Mouse (Mus musculus): ENCODE data around the gene Acad12. TPM values are rescaled to one million over a fixed set of nuclear protein-coding genes. Genes with fewer than 3 reads are reported as not detected.
"Not testable (repeated sequence)": the region's sequence is repeated elsewhere in the genome, so short reads cannot be mapped to it uniquely, and the experiment has no call there.

The Acad12 gene
- total RNA-seq, 2 experiments from 2014 or later, result 13.3 to 14.5 TPM

DNA sequence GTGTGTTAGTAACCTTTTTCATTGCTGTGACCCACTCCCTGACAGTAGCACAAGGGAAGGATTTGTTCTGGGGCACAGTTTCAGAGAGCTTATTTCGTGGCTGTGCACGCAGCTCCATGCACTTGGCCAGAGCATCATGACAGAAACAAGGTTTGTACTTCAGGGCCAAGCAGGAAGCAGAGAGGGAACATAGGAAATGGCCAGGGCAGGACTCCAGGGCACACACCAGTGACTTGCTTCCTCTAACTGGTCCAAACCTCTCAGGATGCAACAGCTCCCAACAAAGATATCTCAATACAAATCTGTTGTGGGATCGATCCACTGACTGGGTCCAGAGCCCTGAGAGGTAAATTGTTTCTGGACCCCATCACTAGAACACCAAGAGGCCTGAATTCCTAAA is 3.8 kb downstream of the Acad12 start:
- not testable (repeated sequence) for DNase-seq (ENCODE audit: low spot score in 2 of 2)

DNA sequence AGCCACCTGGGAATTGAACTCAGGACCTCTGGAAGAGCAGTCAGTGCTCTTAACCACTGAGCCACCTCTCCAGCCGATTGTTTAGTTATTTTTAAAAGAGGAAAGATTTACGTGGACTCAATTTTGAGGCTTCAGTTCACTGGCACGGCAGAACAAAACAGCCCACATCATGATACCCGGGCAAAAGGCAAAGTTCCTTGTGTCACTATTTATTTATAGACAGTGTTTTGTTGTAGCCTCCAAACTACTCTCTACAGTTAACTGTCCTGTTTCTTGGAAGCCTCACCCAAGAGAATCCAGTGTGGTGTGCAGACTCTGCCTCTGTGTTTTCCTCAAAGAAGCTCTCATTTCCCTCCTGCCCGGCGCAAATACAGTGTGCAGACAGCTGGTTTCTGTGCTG is 6.7 kb downstream of the Acad12 start:
- no peak for DNase-seq (ENCODE audit: low spot score in 2 of 2)

DNA sequence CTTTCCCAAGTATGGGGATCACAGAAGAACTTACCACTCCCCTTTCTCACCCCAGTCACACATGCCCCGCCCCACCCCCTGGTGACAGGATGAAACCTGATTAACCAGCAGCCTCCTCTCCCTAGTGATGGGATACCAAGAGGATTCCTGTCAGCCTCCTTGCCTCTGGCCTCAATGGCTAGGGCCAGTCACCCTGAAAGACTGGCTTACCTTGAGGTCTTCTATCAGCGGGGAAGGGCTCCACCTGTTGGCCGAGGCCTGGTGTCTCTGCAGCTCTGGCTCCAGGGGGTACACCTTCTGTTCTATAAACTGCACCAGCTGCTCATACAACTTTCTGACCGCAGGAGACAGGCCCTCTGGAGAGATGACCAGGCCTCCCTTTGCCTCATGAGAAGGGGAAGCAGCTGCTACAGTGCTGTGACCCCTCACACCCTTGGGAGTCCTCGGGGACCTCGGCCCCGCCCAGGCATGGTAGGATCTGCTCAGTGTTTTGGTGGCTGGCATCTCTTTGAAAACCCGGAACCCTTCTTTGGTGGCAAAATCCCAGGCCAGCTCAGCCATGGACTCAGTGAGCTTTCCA is 9.1 kb downstream of the Acad12 start:
- DNase-seq (ENCODE audit: low spot score in 2 of 2), result not testable (repeated sequence)

DNA sequence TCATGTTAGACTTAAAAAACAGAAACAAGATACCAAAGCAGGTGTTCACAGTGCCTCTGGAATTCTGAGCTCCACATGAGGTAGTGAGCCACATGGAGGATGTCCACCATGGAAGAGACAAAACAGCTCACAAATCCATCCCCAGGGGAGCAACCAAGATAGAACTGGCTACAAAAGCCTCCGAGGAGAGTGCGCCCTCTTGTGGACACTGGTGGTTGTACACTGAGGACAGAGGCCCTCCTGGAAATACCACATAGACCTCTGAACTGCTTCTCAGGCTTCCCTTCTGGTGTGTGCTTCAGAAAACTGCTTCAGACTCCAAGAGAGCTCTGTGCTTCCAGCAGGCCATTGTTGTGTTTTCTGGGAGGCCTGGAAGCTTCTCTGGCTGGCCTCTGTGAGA is 12.6 kb downstream of the Acad12 start:
- DNase-seq (ENCODE audit: low spot score in 2 of 2), result peak; percentile 54 to 75

DNA sequence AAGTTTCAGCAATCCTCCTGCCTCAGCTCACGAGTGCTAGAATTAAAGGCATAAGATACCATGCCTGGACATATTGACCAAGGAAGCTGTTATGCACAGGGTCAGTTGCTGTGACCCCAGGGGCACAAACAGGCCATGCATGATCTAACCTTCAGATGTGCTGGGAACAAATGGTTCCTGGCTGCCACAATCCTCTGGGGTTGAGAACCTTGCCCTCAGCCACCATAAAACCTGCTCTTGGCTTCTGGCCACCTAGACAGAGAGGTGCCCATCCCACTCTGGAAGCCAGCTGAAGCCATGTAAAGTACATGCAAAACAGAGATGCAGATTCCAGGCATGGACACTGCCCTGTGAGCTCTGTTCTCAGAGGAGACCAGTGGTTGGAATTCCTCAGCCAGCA is 14.9 kb downstream of the Acad12 start:
- not testable (repeated sequence) for DNase-seq (ENCODE audit: low spot score in 2 of 2)

DNA sequence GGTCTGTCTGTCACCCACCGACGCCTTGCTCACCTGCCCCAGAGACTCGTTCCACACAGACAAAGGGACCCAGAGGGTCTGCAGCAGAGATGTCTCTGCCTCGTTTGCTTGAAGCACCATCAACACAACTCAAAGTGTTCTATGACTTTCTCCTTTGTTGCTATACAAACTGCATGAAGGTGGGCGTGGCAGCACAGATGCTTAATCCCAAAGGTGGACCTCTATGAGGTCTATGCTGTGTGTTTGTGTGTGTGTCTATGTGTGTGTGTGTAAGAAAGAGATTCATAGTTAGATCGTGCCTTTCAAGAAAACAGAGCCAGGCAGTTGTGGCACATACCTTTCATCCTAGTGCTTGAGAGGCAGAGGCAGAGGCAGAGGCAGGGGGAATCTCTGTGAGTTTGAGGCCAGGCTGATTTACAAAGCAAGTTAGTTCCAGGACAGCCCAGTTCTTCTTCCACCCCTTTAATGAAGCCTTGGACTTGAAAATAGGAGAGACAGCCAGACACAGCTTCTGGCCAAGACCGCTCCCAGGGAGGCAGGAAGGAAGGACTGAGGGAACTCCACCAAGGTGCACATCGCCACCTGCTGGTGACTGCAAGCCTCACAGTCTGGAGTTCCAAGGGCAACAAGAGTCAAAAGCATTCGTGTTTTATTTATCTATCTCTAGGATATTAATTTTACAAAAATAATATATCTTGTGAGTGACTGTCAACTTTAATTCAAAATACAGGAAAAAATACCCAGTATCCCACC is 17.0 kb downstream of the Acad12 start:
- DNase-seq (ENCODE audit: low spot score in 2 of 2), result peak; percentile 64 to 86

DNA sequence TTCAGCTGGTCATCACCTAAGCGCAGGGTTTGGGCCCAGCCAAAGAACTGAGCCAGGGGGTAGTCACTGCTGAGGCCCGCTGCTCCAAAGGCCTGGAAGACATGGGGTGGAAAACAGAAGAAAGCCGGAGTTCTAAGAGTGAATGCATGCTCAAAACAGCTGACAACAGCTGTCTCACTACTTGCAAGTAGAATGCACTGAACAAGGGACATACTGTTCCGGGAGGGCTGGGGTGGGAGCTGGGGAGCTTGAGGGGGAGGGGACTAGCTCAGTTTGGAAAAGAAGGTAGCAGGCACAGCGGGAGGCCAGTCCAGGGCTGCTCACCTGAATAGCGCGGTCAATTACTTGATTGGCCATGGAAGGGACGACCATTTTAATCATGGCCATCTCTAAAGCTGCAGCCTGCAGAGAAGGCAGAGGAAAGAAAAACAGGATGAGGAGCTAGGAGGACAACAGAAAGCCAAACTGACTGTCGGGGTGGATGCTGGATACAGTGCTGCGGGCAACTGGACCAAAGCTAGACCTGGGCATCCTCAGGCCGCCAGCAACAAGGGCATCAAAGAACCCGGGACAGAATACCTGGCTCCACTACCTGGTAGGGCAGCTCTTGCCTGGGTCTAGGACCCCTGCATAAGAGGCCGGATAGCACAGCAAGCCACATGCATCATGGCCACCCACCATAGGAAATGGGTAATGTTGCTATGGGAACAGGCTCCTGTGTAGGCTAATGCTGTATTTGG is 19.7 kb downstream of the Acad12 start:
- DNase-seq (ENCODE audit: low spot score in 2 of 2), result no peak

DNA sequence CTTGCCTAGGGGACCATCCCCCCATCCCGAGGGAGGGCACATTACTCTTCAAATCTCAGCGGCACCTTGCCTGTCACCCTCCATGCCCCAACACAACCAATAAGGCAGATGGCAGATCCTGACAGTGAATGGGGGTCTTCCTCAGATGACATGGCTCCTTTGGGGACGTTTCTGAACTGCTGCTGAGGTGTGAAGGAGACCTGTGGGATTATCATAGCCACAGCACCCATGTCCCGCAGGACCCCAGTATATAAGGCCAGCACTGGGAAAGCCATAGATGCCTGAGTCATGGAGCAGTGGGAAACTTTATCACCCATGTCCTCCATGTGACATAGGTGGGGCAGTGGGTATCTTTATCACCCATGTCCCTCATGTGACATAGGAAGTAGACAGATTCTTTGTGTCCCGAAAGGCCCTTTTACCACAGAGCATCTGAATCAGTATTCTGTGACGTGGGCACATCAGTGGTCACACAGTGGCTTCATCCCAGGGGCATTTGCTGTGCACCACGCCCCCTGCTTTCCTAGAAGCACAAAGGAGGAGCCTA is 20.7 kb downstream of the Acad12 start:
- no peak for DNase-seq (ENCODE audit: low spot score in 2 of 2)

DNA sequence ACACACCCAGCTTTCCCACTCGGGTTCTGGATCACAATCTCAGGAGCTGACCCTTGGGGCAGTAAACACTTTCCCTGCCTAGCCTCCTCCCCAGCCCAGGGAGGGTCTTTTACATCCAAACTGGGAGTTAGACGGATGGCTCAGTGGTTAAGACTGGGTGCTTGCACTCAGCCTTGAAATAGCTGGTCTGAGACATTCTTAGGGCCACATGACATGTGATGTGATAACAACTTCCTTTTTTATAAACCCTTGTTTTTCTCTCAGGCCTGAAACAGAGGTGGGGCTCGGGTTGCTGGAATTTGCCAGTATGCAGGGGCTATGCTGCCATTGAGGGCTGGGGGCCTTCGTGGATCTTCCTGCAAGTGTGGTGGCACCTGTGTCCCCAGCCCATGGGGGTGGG is 21.4 kb downstream of the Acad12 start:
- DNase-seq (ENCODE audit: low spot score in 2 of 2), result no peak

DNA sequence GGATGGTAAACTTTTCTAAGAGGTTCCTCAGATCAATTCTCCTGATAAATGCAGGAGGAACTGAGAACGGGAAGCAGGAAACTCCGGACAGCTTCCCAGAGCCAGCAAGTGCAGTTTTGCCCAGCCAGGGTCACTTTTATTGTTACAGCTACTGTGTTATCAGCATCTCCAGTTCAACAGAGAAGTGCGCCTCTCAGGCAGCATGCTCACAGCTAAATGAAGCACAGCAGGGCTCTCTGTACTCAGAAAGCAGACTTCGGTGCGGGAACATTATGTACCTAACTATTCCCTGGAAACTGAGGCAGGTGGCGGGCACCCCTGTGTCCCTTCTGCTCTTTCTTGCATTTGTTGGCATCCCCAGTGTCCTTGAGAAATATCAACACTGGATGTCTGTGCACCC is 22.5 kb downstream of the Acad12 start:
- DNase-seq (ENCODE audit: low spot score in 2 of 2), result no peak

DNA sequence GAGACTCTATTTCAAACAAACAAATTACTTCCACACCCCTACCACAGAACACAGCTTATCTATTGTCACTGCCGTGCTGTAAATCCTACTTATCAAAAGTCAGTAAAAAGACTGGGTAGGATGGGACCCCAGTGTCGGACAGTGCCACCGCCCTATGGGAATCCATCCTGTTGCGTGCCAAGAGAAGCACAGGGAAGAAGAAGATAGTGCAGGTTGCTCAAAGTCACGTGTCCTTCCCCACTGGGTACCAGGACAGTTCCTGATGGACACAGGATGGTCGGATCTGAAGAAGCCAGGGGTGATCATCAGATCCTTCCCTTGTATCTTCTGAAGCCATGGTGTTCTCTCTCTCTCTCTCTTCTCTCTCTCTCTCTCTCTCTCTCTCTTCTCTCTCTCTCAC is 23.0 kb downstream of the Acad12 start:
- DNase-seq (ENCODE audit: low spot score in 2 of 2), result no peak

DNA sequence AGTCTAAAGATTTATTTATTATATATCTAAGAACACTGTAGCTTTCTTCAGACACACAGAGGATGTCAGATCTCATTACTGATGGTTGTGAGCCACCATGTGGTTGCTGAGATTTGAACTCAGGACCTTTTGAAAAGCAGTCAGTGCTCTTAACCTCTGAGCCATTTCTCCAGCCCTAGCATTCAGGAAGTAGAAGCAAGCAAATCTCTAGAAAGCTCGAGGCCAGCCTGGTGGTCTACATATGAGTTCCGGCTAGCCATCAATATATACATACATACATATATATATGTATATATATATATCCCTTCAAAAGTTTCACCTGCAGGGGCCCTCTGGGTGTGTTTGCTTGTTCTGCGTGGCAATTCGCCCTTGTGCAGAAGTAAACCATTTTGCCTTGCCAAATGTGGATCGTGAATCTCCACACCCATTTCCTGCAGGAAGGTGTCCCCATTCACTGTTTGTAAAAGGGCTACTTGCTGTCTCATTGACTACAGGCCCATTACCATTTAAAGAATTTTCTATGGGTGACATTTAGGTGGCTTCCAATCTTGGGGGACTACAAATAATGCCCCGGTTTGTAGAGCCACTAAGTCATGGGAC is 23.9 kb downstream of the Acad12 start:
- no peak for DNase-seq (ENCODE audit: low spot score in 2 of 2)

DNA sequence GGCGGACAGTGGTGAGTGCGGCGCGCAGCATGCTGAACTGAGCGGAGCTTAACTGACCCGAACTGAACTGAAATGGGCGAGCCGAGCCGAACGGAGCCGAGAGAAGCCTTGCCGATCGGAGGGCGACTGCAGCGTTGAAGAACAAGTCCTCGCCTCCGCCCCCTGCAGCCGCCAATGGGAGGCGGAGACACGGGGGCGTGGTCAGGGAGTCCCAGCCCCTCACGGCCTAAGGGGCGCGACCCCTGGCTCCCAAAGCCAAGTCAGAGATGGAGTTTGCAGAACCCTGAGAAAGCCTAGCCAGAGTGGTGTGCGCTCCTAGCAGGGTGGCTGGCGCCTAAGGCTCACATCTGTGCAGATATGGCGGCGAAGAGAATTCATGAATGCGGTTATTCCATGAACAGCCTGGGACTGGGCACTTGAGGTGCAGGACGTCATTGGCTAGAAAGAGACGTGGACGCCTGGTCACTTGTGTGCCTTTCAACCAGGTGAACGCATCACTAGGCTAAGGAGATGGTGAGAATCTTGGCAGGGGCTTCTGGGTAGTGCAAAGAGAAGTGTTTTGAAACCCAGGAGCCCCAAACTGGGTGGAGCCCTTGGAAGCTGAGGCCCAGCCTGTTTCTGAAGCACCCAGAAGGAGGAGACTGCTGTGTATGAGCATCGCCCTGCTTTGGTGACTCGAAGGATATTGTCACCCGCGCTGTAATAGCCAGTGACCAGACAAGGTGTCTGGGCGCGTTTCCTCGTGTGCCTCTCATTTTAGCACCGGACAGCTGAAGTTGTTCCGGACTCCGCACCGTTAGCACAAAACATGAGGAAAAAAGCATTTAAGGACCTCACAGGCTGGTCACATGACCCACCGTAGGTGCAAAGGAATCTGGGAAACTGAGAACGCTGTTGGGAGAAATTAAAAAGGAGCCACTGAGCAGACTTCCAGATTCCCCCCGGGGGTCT is 25.0 kb downstream of the Acad12 start, which contains the start of gene Aldh2:
TSS of gene Aldh2 (minus strand) at position 374 of the 951 bp plus-strand sequence.
- peak; percentile 72 to 77 for DNase-seq (ENCODE audit: low spot score in 2 of 2)

DNA sequence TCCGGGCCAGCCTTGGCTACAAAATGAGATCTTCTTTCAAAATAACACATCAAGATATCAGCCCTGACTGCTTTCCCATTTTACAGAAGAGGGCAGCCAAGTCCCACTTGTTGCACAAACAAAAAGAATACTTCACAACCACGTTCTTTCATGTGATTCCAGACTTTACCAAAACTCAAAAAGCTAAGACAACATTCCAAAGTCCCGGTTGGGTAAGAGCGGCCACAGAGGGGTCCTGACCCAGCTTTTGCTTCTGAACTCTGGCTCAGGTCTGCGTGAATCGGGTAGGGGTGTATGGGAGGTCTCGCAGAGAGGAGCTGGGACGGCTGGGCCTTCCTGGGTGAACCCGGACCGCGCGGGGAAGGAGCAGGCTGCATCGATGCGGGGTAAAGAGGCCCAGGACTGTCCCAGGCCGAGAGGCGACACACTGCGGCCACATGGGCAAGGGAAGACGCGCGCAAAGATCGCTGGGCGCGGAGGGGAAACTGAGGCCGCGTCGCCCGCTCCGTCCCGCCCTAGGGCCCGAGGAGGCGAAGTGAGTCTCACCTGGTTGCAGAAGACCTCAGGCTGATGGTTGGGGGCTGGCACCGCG is 25.8 kb downstream of the Acad12 start:
- DNase-seq (ENCODE audit: low spot score in 2 of 2), result no peak

DNA sequence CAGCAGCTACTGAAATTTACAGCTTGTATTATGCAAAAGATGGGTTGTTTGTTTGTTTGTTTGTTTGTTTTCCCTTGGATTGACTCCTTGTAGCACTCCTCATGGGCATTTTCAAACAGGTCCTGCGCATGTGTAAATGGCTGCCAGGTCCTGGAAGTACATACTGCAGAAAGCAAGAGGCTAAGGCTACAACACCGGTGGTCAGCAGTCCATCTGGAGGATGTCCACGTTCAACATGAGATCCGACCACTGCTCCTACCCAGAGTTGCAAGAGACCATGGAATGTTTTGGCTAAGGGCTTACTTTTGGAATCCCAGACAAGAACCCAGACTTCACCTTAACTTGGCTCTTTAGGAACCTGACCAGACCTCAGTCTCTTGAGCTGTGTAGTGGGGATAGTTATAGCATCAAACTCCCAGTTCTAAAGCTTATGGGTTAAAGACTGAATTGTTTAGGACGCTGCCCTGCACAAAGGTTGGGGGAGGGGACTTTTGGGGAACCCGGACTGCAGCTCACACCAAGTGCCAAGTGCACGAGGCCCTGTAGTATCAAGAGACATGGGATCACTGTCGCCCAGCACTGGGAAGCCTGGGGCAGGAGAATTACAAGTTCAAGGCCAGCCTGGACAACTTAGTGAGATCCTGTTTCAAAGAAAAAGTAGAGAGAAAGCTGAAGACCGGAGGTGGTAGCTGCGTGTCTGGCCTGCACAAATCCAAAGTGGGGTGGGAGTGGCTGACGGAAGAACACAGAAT is 26.5 kb downstream of the Acad12 start:
- DNase-seq (ENCODE audit: low spot score in 2 of 2), result no peak

DNA sequence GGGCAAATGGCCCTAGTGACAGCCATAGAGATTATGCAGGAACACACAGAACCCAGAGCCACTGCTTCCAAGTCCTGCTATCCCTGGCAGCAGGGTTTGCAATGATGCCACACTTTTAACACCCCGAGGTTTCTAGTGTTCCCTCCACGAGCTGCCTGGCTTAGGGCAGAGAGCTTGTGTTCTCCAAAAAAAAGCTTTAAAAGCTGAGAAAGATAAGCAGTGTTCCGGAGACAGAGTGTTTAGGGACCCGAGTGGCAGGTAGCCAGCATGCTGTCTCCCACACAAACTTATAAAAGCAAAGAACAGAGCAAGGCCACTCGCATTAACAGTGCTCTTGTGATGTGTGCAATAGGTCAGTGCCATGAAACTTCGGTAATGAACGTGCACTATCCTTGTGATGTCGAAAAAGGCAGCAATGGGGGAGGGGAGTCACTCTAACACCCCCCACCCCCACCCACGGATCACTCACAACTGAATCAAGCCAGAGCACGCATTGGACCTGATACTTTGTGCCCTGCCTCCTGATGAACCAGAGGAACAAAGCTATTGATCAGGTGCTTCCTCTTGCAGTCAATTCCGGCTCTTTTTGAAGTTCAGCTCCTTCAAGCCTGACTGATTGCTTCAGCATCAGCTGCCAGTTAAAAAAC is 27.2 kb downstream of the Acad12 start:
- no peak for DNase-seq (ENCODE audit: low spot score in 2 of 2)

DNA sequence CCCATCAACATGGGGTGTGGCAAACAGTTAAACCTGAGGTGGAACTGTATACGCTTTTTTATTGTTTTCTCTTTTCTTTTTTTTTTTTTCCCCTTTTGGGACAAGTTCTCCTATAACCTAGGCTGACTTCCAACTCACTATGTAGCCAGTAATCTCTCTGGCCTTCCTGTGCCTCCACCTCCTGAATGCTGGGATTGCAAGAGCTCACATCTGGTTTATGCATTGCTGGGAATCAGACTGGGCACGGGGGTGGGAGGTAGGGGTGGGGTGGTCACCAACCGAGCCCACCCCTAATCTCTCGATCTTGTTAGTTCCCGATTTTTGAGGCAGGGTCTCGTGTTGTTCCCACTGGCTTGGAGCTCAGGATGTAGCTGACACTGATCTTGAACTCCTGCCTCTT is 28.8 kb downstream of the Acad12 start:
- no peak for DNase-seq (ENCODE audit: low spot score in 2 of 2)

DNA sequence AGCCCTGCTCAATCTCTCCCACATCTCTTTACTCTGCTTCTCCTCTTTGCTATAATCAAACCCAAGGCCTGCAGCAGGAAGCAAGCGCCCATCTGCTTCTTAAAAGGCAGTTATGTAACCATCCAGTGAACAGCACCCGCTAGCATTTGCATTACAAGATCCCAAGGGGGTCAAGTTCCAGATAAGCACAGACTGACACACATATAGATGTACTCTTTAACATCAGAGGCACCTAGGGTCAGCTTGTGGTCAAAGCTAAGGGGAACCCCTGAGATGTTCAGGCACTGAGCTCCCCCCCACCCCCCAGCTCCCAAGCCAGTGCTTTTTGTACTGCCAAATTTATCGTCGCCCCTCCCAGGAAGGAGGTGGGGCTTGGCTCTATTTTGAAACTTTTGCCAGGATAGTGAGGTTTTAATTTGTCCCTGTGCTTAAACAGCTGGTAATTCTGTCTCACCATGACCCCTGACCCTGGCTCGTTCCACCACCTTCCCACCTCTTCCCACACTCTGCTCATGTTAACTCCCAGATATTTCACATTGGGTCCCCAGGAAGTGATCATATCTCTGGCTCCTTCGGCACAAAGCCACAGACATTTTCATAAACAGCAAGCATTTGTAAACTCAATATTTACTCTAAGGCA is 32.2 kb downstream of the Acad12 start:
- DNase-seq (ENCODE audit: low spot score in 2 of 2), result no peak

Data from adrenal gland, postnatal 4 days (tissue).